Mouse (Mus musculus): Measurements from ENCODE around the gene Pp2d1.

DNA sequence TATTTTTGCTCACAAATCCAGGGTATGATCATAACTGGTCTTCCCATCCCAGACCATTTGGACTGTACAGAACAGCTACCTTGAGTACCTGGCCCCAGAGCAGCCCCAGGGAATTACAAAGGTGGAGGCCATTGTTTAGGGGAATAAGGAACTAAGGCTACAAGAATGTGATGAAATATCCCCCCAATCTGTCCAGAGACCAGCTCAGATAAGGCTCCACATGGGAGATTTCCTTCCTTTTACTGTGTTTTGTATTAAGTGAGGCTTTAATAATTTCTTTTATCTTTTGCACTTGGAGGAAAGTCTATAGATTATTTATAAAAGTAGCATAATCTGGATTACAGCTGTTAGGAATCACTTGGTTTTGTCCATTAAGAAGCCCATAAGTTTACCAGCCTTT is 70.6 kb downstream of the Pp2d1 start:
- TF ChIP-seq CTCF (conservative IDR thresholded peaks at IDR 0.05; ENCODE audit: insufficient read depth, insufficient read length, low read depth, low read length), result no peak
- TF ChIP-seq POLR2A (IDR thresholded peaks at IDR 0.05; ENCODE audit: low read depth, low read length), result no peak

Data from kidney, adult 2 months (tissue).